In genomic region chr19:6920741-6921636, GRCm38 (mm10) we compare ENCODE assay signal across 9 mouse cellular contexts. TPM values are rescaled to one million over a fixed set of nuclear protein-coding genes. Genes with fewer than 3 reads are reported as not detected.
A peak's percentile ranks its signal among the peaks of the same experiment; 100 is the strongest.
DNase-seq lines count a peak whose midpoint lies in the region; ATAC-seq and TF ChIP-seq lines count a peak whose summit lies in the region.
"Had no signal": no experiment of that assay in that cellular context is flagged by ENCODE, and none has a peak within 500 bp of the region (broad histone marks: within the 10 kb centered on the region; RNA-seq: fewer than 3 reads in every experiment).

No protein-coding gene starts in this region.

- peak; percentile 39 for ATAC-seq in forebrain, embryonic 12.5 days (ENCODE audit: low FRiP score)
- ATAC-seq in hindbrain, embryonic 14.5 days (ENCODE audit: low FRiP score): no peak
- ATAC-seq in liver, embryonic 14.5 days (ENCODE audit: insufficient read depth): no peak
- peak; percentile 8 for ATAC-seq in neural tube, embryonic 14.5 days (ENCODE audit: low read depth)

- H3K4me1 ChIP-seq in forebrain, embryonic 12.5 days: peaks cover 32% of the 10 kb centered on the region
- H3K4me1 ChIP-seq in hindbrain, embryonic 14.5 days (replicated peaks; ENCODE audit: control insufficient read depth, insufficient read depth, low read length): peaks cover 24% of the 10 kb centered on the region
- H3K4me1 ChIP-seq in liver, embryonic 14.5 days (replicated peaks; ENCODE audit: control insufficient read depth in 2 of 2, insufficient read depth in 2 of 2, low read length in 1 of 2): peaks cover 7 to 16% of the 10 kb centered on the region in 2 experiments
- H3K4me1 ChIP-seq in neural tube, embryonic 14.5 days (ENCODE audit: control insufficient read depth, insufficient read depth, low read length): peaks cover 14% of the 10 kb centered on the region

- H3K27ac ChIP-seq in layer of hippocampus, adult 2 months: peak overlapping the region; percentile 93
- H3K27ac ChIP-seq in forebrain, embryonic 12.5 days: peak overlapping the region; percentile 93
- peak overlapping the region; percentile 90 for H3K27ac ChIP-seq in hindbrain, embryonic 14.5 days
- peak overlapping the region; percentile 16 for H3K27ac ChIP-seq in liver, embryonic 14.5 days
- peak overlapping the region; percentile 91 for H3K27ac ChIP-seq in neural tube, embryonic 14.5 days (ENCODE audit: low read depth, low read length)

- H3K9me3 ChIP-seq in forebrain, embryonic 12.5 days: 0 out of 2 replicates have a peak, but pooled peaks cover under 1% of the 10 kb centered on the region
- H3K9me3 ChIP-seq in hindbrain, embryonic 14.5 days (ENCODE audit: control insufficient read depth, low read length): no peaks in the 10 kb centered on the region
- H3K9me3 ChIP-seq in liver, embryonic 14.5 days (ENCODE audit: control insufficient read depth, low read length): no peaks in the 10 kb centered on the region
- no peaks in the 10 kb centered on the region for H3K9me3 ChIP-seq in neural tube, embryonic 14.5 days (ENCODE audit: control insufficient read depth, low read length)

- 0 out of 2 replicates have a peak, but pooled peaks cover 6% of the 10 kb centered on the region for H3K36me3 ChIP-seq in forebrain, embryonic 12.5 days (replicated peaks)
- H3K36me3 ChIP-seq in hindbrain, embryonic 14.5 days (replicated peaks; ENCODE audit: control insufficient read depth, insufficient read depth): no peaks in the 10 kb centered on the region; the same call in 1 of the 2 replicates
- no peaks in the 10 kb centered on the region for H3K36me3 ChIP-seq in liver, embryonic 14.5 days (replicated peaks; ENCODE audit: control insufficient read depth, insufficient read depth, low read depth)
- no peaks in the 10 kb centered on the region for H3K36me3 ChIP-seq in neural tube, embryonic 14.5 days (ENCODE audit: control insufficient read depth, insufficient read depth, low read length)

- H3K4me2 ChIP-seq in forebrain, embryonic 12.5 days: peak overlapping the region; percentile 91
- peak overlapping the region; percentile 97 for H3K4me2 ChIP-seq in hindbrain, embryonic 14.5 days (replicated peaks)
- peak overlapping the region; percentile 96 for H3K4me2 ChIP-seq in liver, embryonic 14.5 days (ENCODE audit: low read depth)
- peak overlapping the region; percentile 96 for H3K4me2 ChIP-seq in neural tube, embryonic 14.5 days (ENCODE audit: low read depth, low read length)

- no peak for TF ChIP-seq EP300 in liver, embryonic 14.5 days (IDR thresholded peaks at IDR 0.05; ENCODE audit: low read depth)

- peak; percentile 19 for TF ChIP-seq CTCF in layer of hippocampus, adult 2 months (conservative IDR thresholded peaks at IDR 0.05)
- peak; percentile 37 for TF ChIP-seq CTCF in liver, embryonic 14.5 days (IDR thresholded peaks at IDR 0.05; ENCODE audit: low read depth)

- no peak for DNase-seq in layer of hippocampus, adult 2 months (ENCODE audit: low spot score in 2 of 2)
- no peak for DNase-seq in layer of hippocampus, postnatal 36 days
- peak; percentile 42 for DNase-seq in T-cell, adult 2 months (ENCODE audit: low spot score)
- DNase-seq in hindbrain, embryonic 14.5 days (ENCODE audit: low spot score): peak; percentile 55
- DNase-seq in liver, embryonic 14.5 days (ENCODE audit: low read depth in 3 of 3, low spot score in 3 of 3): no peak
- no peak for DNase-seq in ovary, postnatal 36 days (ENCODE audit: low spot score)

- peak overlapping the region; percentile 84 for H3K4me3 ChIP-seq in layer of hippocampus, adult 2 months
- H3K4me3 ChIP-seq in forebrain, embryonic 12.5 days (replicated peaks): peak overlapping the region; percentile 89
- H3K4me3 ChIP-seq in hindbrain, embryonic 14.5 days (replicated peaks; ENCODE audit: low read length): peak overlapping the region; percentile 79
- peak overlapping the region; percentile 58 to 82 for H3K4me3 ChIP-seq in liver, embryonic 14.5 days (ENCODE audit: insufficient read depth in 1 of 2, low read depth in 2 of 2, low read length in 2 of 2)
- peak overlapping the region; percentile 73 for H3K4me3 ChIP-seq in neural tube, embryonic 14.5 days (ENCODE audit: low read depth, low read length)

- H3K27me3 ChIP-seq in forebrain, embryonic 12.5 days: peaks cover 37% of the 10 kb centered on the region
- H3K27me3 ChIP-seq in hindbrain, embryonic 14.5 days (ENCODE audit: control insufficient read depth, insufficient read depth, low read length): peaks cover 37% of the 10 kb centered on the region
- peaks cover 24% of the 10 kb centered on the region for H3K27me3 ChIP-seq in liver, embryonic 14.5 days (ENCODE audit: control insufficient read depth, insufficient read depth, low read length)
- peaks cover 32% of the 10 kb centered on the region for H3K27me3 ChIP-seq in neural tube, embryonic 14.5 days (ENCODE audit: control insufficient read depth, insufficient read depth, low read length)

- peak overlapping the region; percentile 92 for H3K9ac ChIP-seq in forebrain, embryonic 12.5 days
- peak overlapping the region; percentile 94 for H3K9ac ChIP-seq in hindbrain, embryonic 14.5 days
- H3K9ac ChIP-seq in liver, embryonic 14.5 days (replicated peaks): peak overlapping the region; percentile 82
- H3K9ac ChIP-seq in neural tube, embryonic 14.5 days (replicated peaks; ENCODE audit: low read depth, low read length): peak overlapping the region; percentile 90

- WGBS in forebrain, embryonic 12.5 days: 2% methylated on average over 36 of the region's 48 CpGs
- WGBS in hindbrain, embryonic 14.5 days: 2% methylated on average over 38 of the region's 48 CpGs
- under 1% methylated on average over 46 of the region's 48 CpGs for WGBS in liver, embryonic 14.5 days (ENCODE audit: insufficient replicate concordance)
- 4% methylated on average over 36 of the region's 48 CpGs for whole genome bisulfite sequencing in neural tube, embryonic 14.5 days

RNA-seq across cellular contexts. Expression of gene Esrra, which starts 0.6 kb away (rescaled TPM):
- 10 to 100 TPM; 56.9 to 63.4 TPM for total RNA-seq in layer of hippocampus, adult 2 months (2021)
- total RNA-seq in layer of hippocampus, postnatal 36 days (2021): 10 to 100 TPM; 57.0 to 59.8 TPM
- 11.4 and 13.0 TPM in 2 replicates for polyA plus RNA-seq in forebrain, embryonic 12.5 days (2016; fragmentation: Nextera tagmentation; extraction: Ambion mirVana)
- 6.2 and 7.3 TPM in 2 replicates for polyA plus RNA-seq in hindbrain, embryonic 14.5 days (2014; fragmentation: Nextera tagmentation; extraction: Ambion mirVana)
- polyA plus RNA-seq in liver, embryonic 14.5 days (2012; rRNA removed): 6.2 and 6.6 TPM in 2 replicates
- 1.6 and 2.2 TPM in 2 replicates for polyA plus RNA-seq in liver, embryonic 14.5 days (2014; fragmentation: Nextera tagmentation; extraction: Ambion mirVana)
- polyA plus RNA-seq in neural tube, embryonic 14.5 days (2014; fragmentation: Nextera tagmentation; extraction: Ambion mirVana): 6.9 and 8.4 TPM in 2 replicates

RNA-seq across cellular contexts. Expression of gene Catsperz, which starts 4.2 kb away (rescaled TPM):
- total RNA-seq in layer of hippocampus, adult 2 months (2021): 10 to 100 TPM; 10.8 to 12.5 TPM
- total RNA-seq in layer of hippocampus, postnatal 36 days (2021): 10 to 100 TPM; 12.2 to 13.7 TPM
- 0.27 TPM in 1 of 2 replicates, not detected in the other for polyA plus RNA-seq in forebrain, embryonic 12.5 days (2016; fragmentation: Nextera tagmentation; extraction: Ambion mirVana)
- 1.7 and 2.3 TPM in 2 replicates for polyA plus RNA-seq in hindbrain, embryonic 14.5 days (2014; fragmentation: Nextera tagmentation; extraction: Ambion mirVana)
- polyA plus RNA-seq in liver, embryonic 14.5 days (2012; rRNA removed): 0.13 and 0.16 TPM in 2 replicates
- 0.28 and 0.37 TPM in 2 replicates for polyA plus RNA-seq in liver, embryonic 14.5 days (2014; fragmentation: Nextera tagmentation; extraction: Ambion mirVana)
- 0.94 and 5.6 TPM in 2 replicates for polyA plus RNA-seq in neural tube, embryonic 14.5 days (2014; fragmentation: Nextera tagmentation; extraction: Ambion mirVana)
- total RNA-seq: common myeloid progenitor, adult 5-6 weeks had no signal

RNA-seq across cellular contexts. Expression of gene Prdx5, which starts 11.1 kb away (rescaled TPM):
- total RNA-seq in layer of hippocampus, adult 2 months (2021): 100 to 1,000 TPM; 361 to 395 TPM
- total RNA-seq in layer of hippocampus, postnatal 36 days (2021): 100 to 1,000 TPM; 368 to 411 TPM
- 148 and 160 TPM in 2 replicates for polyA plus RNA-seq in forebrain, embryonic 12.5 days (2016; fragmentation: Nextera tagmentation; extraction: Ambion mirVana)
- polyA plus RNA-seq in hindbrain, embryonic 14.5 days (2014; fragmentation: Nextera tagmentation; extraction: Ambion mirVana): 291 and 300 TPM in 2 replicates
- polyA plus RNA-seq in liver, embryonic 14.5 days (2012; rRNA removed): 41.8 and 54.9 TPM in 2 replicates
- 78.7 and 87.2 TPM in 2 replicates for polyA plus RNA-seq in liver, embryonic 14.5 days (2014; fragmentation: Nextera tagmentation; extraction: Ambion mirVana)
- 240 and 272 TPM in 2 replicates for polyA plus RNA-seq in neural tube, embryonic 14.5 days (2014; fragmentation: Nextera tagmentation; extraction: Ambion mirVana)

RNA-seq across cellular contexts. Expression of gene Trmt112, which starts 11.5 kb away (rescaled TPM):
- total RNA-seq in layer of hippocampus, adult 2 months (2021): 10 to 100 TPM; 48.4 to 49.3 TPM
- 10 to 100 TPM; 46.5 to 48.1 TPM for total RNA-seq in layer of hippocampus, postnatal 36 days (2021)
- polyA plus RNA-seq in forebrain, embryonic 12.5 days (2016; fragmentation: Nextera tagmentation; extraction: Ambion mirVana): 137 and 138 TPM in 2 replicates
- polyA plus RNA-seq in hindbrain, embryonic 14.5 days (2014; fragmentation: Nextera tagmentation; extraction: Ambion mirVana): 107 and 118 TPM in 2 replicates
- polyA plus RNA-seq in liver, embryonic 14.5 days (2012; rRNA removed): 65.7 and 69.4 TPM in 2 replicates
- polyA plus RNA-seq in liver, embryonic 14.5 days (2014; fragmentation: Nextera tagmentation; extraction: Ambion mirVana): 75.2 and 77.4 TPM in 2 replicates
- 104 and 106 TPM in 2 replicates for polyA plus RNA-seq in neural tube, embryonic 14.5 days (2014; fragmentation: Nextera tagmentation; extraction: Ambion mirVana)

RNA-seq across cellular contexts. Expression of gene Kcnk4, which starts 13.3 kb away (rescaled TPM):
- 10 to 100 TPM; 15.3 to 18.2 TPM for total RNA-seq in layer of hippocampus, adult 2 months (2021)
- total RNA-seq in layer of hippocampus, postnatal 36 days (2021): 10 to 100 TPM; 19.8 to 21.7 TPM
- polyA plus RNA-seq in forebrain, embryonic 12.5 days (2016; fragmentation: Nextera tagmentation; extraction: Ambion mirVana): 0.21 TPM in 1 of 2 replicates, not detected in the other
- polyA plus RNA-seq in hindbrain, embryonic 14.5 days (2014; fragmentation: Nextera tagmentation; extraction: Ambion mirVana): 8.5 and 10.9 TPM in 2 replicates
- polyA plus RNA-seq in liver, embryonic 14.5 days (2012; rRNA removed): not detected in 2 replicates
- polyA plus RNA-seq in liver, embryonic 14.5 days (2014; fragmentation: Nextera tagmentation; extraction: Ambion mirVana): 0.05 TPM in 1 of 2 replicates, not detected in the other
- 9.4 and 9.9 TPM in 2 replicates for polyA plus RNA-seq in neural tube, embryonic 14.5 days (2014; fragmentation: Nextera tagmentation; extraction: Ambion mirVana)
- total RNA-seq: common myeloid progenitor, adult 5-6 weeks had no signal

Comparison
In these comparisons a context has a peak if more than half of its experiments do, and no peak if none do; other contexts are left out.
1. DNase-seq: peak in T-cell, adult 2 months (single experiment) and hindbrain, embryonic 14.5 days (single experiment); none in layer of hippocampus, adult 2 months (0 of 2), layer of hippocampus, postnatal 36 days (0 of 2), liver, embryonic 14.5 days (0 of 3) and ovary, postnatal 36 days (single experiment).
2. H3K27ac ChIP-seq: peak in every context shown above with its lines; median percentile 93 in layer of hippocampus, adult 2 months; 93 in forebrain, embryonic 12.5 days; 91 in neural tube, embryonic 14.5 days; 90 in hindbrain, embryonic 14.5 days; 16 in liver, embryonic 14.5 days.
3. ATAC-seq: peak in forebrain, embryonic 12.5 days (single experiment) and neural tube, embryonic 14.5 days (single experiment); none in hindbrain, embryonic 14.5 days (single experiment) and liver, embryonic 14.5 days (single experiment).
4. Peak in every context shown above with its lines, with median percentiles within 50 percentile points of each other: H3K4me3 ChIP-seq, H3K4me2 ChIP-seq and H3K9ac ChIP-seq.